Mouse (Mus musculus): ENCODE data around the gene Ccdc9b.

The Ccdc9b gene

DNA sequence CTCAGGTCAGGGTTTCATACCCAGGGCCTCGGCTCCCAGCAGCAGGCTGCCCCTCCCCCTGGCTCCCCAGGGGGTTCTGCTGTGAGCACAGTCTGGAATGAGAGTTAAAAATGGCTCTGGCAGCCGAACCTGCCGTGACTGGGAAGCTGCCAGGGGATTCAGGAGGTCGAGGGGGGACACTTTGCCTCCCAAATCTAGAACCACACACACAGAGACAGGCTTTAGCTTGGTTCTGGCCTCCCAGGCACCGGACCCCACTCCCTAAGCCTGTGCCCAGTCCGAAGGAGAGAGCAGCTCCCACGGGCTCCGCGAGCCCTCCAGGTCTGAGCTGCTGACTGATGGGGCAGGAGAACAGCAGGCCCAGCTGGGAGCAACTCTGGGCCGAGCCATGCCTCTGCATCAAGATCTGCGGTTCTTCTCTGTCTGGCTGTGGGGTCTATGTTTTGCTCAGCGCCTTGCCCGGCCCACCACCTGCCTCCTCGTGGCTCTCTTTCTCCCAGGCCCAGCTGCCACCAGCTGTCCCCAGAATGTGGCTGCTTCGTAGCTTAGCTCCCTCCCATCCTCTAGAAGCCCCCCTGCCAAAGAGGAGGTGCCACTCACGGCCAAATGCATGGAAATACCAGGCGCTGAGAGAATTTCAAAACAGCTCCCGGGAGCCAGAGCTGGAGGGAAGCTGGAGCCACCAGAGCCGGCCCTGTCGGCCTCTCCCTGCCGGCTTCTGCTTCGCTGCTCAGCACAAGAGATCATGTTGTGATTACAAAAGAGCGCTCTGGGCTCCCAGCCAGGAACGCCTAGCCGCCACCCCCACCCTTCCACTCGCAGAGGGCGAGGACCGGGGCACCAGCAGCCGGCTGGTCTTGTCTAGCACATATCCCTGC is at the start of gene Ccdc9b:
Gene Ccdc9b (minus strand): TSS at position 756 of the 878 bp plus-strand sequence.
- DNase-seq, result peak; percentile 57

GRCm38 (mm10) chr2:118810861-118811260 is 48.4 kb upstream of the Ccdc9b start:
- no peak for DNase-seq

GRCm38 (mm10) chr2:118806860-118807259 is 44.4 kb upstream of the Ccdc9b start:
- DNase-seq, result no peak

DNA sequence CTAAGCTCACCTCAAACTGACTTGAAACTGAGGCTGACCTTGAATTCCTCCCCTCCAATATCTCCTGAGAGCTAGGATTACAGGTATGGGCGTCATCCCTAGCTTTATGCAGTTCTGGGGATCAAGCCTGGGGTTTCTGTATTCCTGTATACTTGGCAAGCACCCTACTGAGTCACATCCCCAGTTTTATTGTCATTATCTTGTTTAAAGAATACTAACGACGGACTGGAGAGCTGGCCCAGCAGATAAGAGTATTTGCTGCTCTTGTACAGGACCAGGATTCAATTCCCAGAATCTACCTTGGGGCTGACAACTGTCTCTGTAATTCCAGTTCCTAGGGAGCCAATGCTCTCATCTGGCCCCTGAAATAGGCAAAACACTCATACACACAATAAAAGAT is 43.3 kb upstream of the Ccdc9b start:
- no peak for DNase-seq

GRCm38 (mm10) chr2:118805137-118805536 is 42.7 kb upstream of the Ccdc9b start:
- DNase-seq, result no peak

- no peak for DNase-seq
These were observed 42.0 kb upstream of the Ccdc9b start for GRCm38 (mm10) chr2:118804474-118804873.

- DNase-seq, result no peak
These were observed 40.2 kb upstream of the Ccdc9b start for GRCm38 (mm10) chr2:118802542-118803118.

DNA sequence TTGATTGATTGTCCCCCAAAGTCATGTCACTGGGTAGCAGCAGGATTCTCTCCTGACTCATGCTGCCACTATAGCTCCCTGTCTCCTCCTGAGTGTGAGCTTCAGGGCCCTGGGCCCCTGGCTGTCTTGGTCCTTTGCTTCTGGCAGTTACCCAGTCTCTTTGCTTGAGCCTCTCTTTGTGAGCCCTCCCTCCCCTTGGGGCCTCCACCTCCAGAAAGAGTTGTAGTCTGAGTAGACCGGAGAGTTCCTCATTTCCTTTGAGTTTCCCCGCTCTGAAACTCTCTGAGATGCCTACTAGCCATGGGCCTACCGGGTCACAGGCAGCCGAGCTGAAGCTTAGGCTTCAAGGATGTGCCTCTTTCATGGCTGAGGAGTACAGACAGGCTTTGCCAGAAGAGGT is 31.2 kb upstream of the Ccdc9b start:
- DNase-seq, result no peak

DNA sequence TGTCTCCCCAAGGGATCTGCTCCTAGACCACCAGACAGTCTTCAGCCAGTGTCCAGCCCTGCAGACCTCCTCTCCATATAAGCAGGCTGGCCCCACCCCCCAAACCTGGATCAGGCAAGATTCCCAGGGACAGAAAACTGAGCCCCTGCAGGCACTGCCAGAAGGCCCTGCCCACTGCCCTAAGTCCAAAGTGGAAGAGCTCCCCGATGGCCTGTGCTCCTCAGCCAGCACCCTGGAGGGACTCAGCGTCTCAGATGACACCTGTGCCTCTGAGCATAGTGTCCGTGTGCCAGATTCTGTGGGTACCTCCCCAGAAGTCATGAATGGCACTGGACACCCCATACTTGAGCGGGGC is 29.8 kb upstream of the Ccdc9b start:
- no peak for DNase-seq

GRCm38 (mm10) chr2:118791591-118792258 is 29.3 kb upstream of the Ccdc9b start:
- no peak for DNase-seq

- peak; percentile 52 for DNase-seq
These were observed 28.4 kb upstream of the Ccdc9b start for GRCm38 (mm10) chr2:118790551-118791525.

GRCm38 (mm10) chr2:118790221-118790550 is 27.7 kb upstream of the Ccdc9b start:
- no peak for DNase-seq

- no peak for DNase-seq
These were observed 27.0 kb upstream of the Ccdc9b start for GRCm38 (mm10) chr2:118789501-118789900.

- DNase-seq, result no peak
These were observed 24.1 kb upstream of the Ccdc9b start for GRCm38 (mm10) chr2:118786525-118786924.

DNA sequence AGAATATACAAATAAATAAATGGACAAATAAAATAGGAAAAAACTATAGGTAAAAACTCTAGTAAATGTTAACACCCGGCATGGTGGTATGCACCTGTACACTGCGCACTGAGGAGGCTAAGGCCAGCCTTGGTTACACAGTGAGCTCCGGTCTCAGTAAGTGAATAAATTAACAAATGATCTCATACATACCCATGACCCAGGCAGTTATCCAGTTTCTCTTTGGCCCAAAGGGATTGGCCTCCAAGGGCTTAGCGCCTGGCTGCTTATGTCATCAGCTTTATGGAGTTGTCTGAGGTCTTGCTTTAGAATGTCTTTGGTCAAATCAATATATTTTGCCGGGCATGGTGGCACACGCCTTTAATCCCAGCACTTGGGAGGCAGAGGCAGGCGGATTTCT is 21.2 kb upstream of the Ccdc9b start:
- no peak for DNase-seq

DNA sequence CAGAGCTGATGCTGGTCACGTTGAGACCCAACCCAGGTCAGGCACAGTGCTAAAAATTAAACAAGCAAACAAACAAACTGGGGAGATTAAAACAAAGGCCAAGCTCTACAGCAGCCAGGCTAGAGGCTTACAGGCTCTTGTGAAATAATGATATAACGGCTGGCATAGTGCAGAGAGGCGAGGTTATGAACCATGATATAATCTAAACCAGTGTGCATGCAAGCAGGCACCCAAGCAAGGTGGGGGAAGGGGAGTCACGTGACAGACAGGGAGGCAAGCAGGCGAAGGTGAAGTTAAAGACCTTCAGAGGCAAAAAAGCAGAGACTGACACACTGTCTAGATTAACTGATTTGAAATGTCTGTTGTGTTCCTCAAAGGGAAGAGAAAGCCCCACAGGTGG is 20.6 kb upstream of the Ccdc9b start:
- peak; percentile 22 for DNase-seq

DNA sequence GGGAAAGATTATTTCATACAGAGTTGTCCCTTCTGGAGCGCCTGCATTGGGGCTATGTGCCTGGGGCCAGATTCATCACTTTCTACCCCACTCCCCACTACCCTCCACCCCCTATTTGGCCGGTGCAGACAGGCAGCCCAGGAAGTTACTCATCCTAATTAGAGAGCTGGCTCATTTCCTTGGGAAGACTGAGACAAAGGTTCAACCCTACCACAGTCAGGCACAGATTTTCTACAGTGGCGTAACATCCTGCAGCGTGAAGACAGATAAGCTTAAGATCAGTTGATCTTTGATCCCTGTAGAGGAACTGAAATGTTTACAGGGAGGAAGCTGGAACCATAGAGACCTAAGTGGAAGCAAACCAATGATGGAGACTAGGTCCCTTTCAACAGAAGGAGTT is 19.8 kb upstream of the Ccdc9b start:
- no peak for DNase-seq

DNA sequence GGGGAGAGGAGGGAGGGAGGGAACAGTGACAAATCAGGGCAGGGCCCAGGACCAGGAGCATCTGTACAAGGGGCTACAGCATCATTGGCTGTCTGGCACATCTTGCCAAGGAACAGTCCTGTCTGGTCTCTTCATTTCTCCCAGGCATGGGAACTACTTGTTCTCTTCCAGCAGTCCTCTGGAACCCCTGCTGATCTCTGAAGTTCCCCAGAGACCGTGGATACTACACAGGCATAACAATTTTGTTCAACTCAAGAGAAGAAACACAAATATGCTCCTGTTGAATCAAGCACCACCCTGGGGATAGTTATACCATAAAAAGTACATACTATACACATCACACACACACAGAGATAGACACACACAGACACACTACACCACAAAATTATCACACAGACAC is 18.7 kb upstream of the Ccdc9b start:
- DNase-seq, result no peak

DNA sequence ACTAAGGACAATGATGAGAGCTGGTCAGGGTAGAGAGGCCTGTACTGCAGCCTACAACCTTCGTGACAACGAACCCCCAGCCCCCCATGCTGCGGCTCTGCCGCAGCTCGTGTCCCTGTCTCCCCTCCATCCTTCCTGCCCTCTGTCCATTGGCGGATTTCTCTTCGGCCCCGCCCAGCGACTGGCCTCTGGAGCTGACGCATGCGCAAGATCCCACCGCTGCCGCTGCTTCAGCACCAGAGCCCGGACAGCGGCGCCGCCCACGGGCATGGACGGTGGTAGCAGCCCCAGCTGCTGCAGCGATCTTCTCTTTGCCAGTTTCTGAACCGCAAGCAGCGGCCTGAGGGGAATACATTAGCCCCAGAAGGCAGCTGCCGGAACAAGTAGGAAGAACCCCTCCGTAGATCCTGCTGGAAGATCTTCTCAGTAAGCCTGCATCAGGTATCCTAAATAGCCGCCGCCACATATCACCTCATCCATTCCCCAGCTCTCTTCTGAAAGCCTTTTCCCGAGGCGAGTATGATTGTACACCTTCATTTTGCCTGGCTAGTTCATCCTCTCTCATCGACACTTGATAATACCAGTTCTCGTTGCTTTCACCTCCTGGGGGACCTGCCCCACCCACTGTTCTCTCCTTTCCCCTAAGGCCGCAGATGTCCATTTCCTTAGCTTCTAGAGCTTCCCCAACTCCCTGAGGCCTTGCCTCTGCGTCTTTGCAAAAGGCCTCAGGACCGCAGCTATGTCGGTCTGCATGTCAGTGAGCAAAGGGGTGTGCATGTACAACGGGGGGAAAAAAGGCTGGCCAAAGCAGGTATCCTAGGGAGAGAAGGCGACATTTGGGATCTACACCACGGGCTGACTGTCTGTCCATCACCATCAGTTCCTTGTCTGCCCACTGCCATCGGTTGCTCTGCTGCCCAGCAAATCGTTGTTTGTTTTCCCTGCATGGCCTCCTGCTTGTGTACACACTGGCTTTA is 17.3 kb upstream of the Ccdc9b start, which contains the start of gene Disp2:
Gene Disp2 (plus strand): TSS at position 216 of the 977 bp plus-strand sequence.
- peak; percentile 86 for DNase-seq

- no peak for DNase-seq
These were observed 16.6 kb upstream of the Ccdc9b start for GRCm38 (mm10) chr2:118779065-118779464.

DNA sequence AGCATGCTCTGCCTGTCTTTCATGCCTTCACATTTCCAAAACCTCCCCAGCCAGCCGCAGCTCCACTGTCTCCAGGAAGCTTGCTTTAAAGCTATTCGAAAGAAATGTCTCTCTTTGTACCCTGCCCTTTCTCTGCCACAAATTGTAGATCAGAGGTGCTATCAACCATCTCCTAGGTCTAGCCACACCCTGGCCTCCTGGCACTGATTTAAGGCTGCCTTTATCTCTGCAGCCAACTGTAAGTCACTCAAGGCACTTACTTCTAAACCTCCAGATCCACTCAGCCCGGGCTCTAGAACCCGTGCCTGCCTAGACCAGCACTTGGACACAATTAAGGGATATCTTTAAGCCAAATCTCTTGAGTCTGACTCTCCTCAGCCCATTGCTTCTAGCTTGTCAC is 16.0 kb upstream of the Ccdc9b start:
- no peak for DNase-seq

- DNase-seq, result no peak
These were observed 13.8 kb upstream of the Ccdc9b start for GRCm38 (mm10) chr2:118776295-118776694.

All from thymus, postnatal 14 days (tissue).